ENCODE assay signal across 15 mouse cellular contexts in the genomic region with DNA sequence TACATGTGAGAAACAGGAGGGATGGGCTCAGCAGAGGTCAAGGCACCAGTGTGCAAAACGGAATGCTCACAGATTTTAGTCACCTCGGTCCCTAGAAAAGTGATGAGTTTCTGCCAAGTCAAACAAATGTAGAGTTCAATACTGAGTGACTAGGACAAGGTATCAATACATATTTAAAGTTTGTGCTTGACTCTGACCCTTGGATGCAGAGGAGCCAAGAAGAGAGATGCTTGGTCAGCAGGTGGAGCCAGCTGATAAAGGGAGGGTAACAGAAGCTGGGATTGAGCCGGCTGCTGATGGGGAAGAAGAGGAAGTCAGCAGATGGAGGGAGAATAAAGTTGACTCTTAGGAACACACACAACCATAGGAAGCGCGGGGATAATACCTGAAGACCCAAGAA.
DNase-seq lines count a peak whose midpoint lies in the region; ATAC-seq and TF ChIP-seq lines count a peak whose summit lies in the region.
"Had no signal": no experiment of that assay in that cellular context is flagged by ENCODE, and none has a peak within 500 bp of the region (broad histone marks: within the 10 kb centered on the region; RNA-seq: fewer than 3 reads in every experiment).

No protein-coding gene starts in this region.

- H3K36me3 ChIP-seq in kidney, adult 2 months (ENCODE audit: control insufficient read depth, insufficient read depth, low read length): no peaks in the 10 kb centered on the region
- no peaks in the 10 kb centered on the region for H3K36me3 ChIP-seq in kidney, embryonic 14.5 days (ENCODE audit: control insufficient read depth, insufficient read depth, low read length)
- H3K36me3 ChIP-seq in lung, embryonic 14.5 days (ENCODE audit: insufficient read depth): no peaks in the 10 kb centered on the region
- H3K36me3 ChIP-seq in myocyte (ENCODE audit: control insufficient read depth, insufficient read depth): no peaks in the 10 kb centered on the region
- H3K36me3 ChIP-seq: embryonic facial prominence, embryonic 12.5 days; midbrain, embryonic 13.5 days had no signal

- TF ChIP-seq CTCF in kidney, adult 2 months (conservative IDR thresholded peaks at IDR 0.05; ENCODE audit: insufficient read depth, insufficient read length, low read depth, low read length): peak; percentile 68
- TF ChIP-seq CTCF in lung, embryonic 14.5 days (IDR thresholded peaks at IDR 0.05; ENCODE audit: low read depth): peak; percentile 31; the same call in 1 of the 2 replicates
- TF ChIP-seq CTCF in lung, adult 2 months (IDR thresholded peaks at IDR 0.05; ENCODE audit: insufficient read depth, low read length): no peak
- TF ChIP-seq CTCF in cerebellum, adult 2 months (IDR thresholded peaks at IDR 0.05; ENCODE audit: borderline replicate concordance, insufficient read depth, low read depth, low read length): no peak

- no peak for ATAC-seq in kidney, embryonic 14.5 days (ENCODE audit: low FRiP score, low TSS enrichment)
- ATAC-seq in lung, embryonic 14.5 days (ENCODE audit: insufficient read depth): no peak
- ATAC-seq: inflammation-experienced regulatory T-cells, adult 6 months; midbrain, embryonic 13.5 days had no signal

- H3K4me1 ChIP-seq in kidney, adult 2 months (ENCODE audit: control insufficient read depth, insufficient read depth, low read length): 0 out of 2 replicates have a peak, but pooled peaks cover 2% of the 10 kb centered on the region
- H3K4me1 ChIP-seq in kidney, embryonic 14.5 days (ENCODE audit: control insufficient read depth, insufficient read depth, low read length): peaks cover 2% of the 10 kb centered on the region; the same call in 1 of the 2 replicates
- H3K4me1 ChIP-seq in lung, embryonic 14.5 days (ENCODE audit: insufficient read depth): no peaks in the 10 kb centered on the region
- no peaks in the 10 kb centered on the region for H3K4me1 ChIP-seq in lung, adult 2 months (ENCODE audit: control insufficient read depth, insufficient read depth, low read length)
- H3K4me1 ChIP-seq in cerebellum, adult 2 months (ENCODE audit: control insufficient read depth, insufficient read depth, low read length): no peaks in the 10 kb centered on the region

- H3K4me3 ChIP-seq in kidney, adult 2 months (ENCODE audit: insufficient read depth, low read depth, low read length): no peak overlapping the region
- no peak overlapping the region for H3K4me3 ChIP-seq in kidney, embryonic 14.5 days (ENCODE audit: low read length)
- H3K4me3 ChIP-seq in lung, embryonic 14.5 days (ENCODE audit: low read depth, low read length): no peak overlapping the region
- H3K4me3 ChIP-seq in lung, adult 2 months (replicated peaks; ENCODE audit: extremely low read depth, low read depth, low read length): no peak overlapping the region
- H3K4me3 ChIP-seq in myocyte: no peak overlapping the region
- H3K4me3 ChIP-seq in cerebellum, adult 2 months (replicated peaks; ENCODE audit: insufficient read depth, low read depth, low read length): no peak overlapping the region
- H3K4me3 ChIP-seq: embryonic facial prominence, embryonic 12.5 days; midbrain, embryonic 13.5 days had no signal

- no peak overlapping the region for H3K4me2 ChIP-seq in kidney, embryonic 14.5 days (replicated peaks; ENCODE audit: low read depth, low read length)
- no peak overlapping the region for H3K4me2 ChIP-seq in lung, embryonic 14.5 days
- peak overlapping the region; percentile 26 for H3K4me2 ChIP-seq in myocyte (ENCODE audit: low read depth)
- H3K4me2 ChIP-seq: embryonic facial prominence, embryonic 12.5 days; midbrain, embryonic 13.5 days had no signal

- no peak overlapping the region for H3K9ac ChIP-seq in kidney, embryonic 14.5 days (ENCODE audit: low read depth, low read length)
- H3K9ac ChIP-seq in lung, embryonic 14.5 days: no peak overlapping the region
- H3K9ac ChIP-seq: embryonic facial prominence, embryonic 12.5 days; liver, embryonic 14.5 days; midbrain, embryonic 13.5 days had no signal

- no peaks in the 10 kb centered on the region for H3K27me3 ChIP-seq in kidney, adult 2 months (replicated peaks; ENCODE audit: control insufficient read depth, insufficient read depth, low read length)
- no peaks in the 10 kb centered on the region for H3K27me3 ChIP-seq in kidney, embryonic 14.5 days (ENCODE audit: control insufficient read depth, insufficient read depth, low read length)
- no peaks in the 10 kb centered on the region for H3K27me3 ChIP-seq in lung, embryonic 14.5 days (ENCODE audit: insufficient read depth, low read length)
- no peaks in the 10 kb centered on the region for H3K27me3 ChIP-seq in myocyte (ENCODE audit: control insufficient read depth, insufficient read depth, insufficient read length)
- H3K27me3 ChIP-seq in cerebellum, adult 2 months (ENCODE audit: control insufficient read depth, insufficient read depth, low read length): no peaks in the 10 kb centered on the region
- H3K27me3 ChIP-seq: midbrain, embryonic 13.5 days had no signal

- DNase-seq in kidney, adult 2 months: peak; percentile 11
- DNase-seq in lung, embryonic 14.5 days: no peak
- DNase-seq in lung, adult 2 months: no peak
- peak; percentile 6 for DNase-seq in MEL-GATA-1-ER (ENCODE audit: extremely low read depth, low read depth)
- DNase-seq in cerebellum, adult 2 months: no peak
- DNase-seq: gastrocnemius, postnatal 14 days; heart, postnatal 4 days; left cerebral cortex, postnatal 4 days; lung, postnatal 4 days had no signal

- no peak overlapping the region for H3ac ChIP-seq in myocyte (ENCODE audit: control insufficient read depth, insufficient read length)

- WGBS in kidney, adult 2 months: 63% methylated on average over 5 of the region's 5 CpGs
- 69% methylated on average over 5 of the region's 5 CpGs for whole genome bisulfite sequencing in kidney, embryonic 14.5 days
- 54% methylated on average over 5 of the region's 5 CpGs for WGBS in lung, embryonic 14.5 days
- 59% methylated on average over 5 of the region's 5 CpGs for WGBS in lung, adult 2 months
- whole genome bisulfite sequencing in cerebellum, adult 2 months: 70% methylated on average over 5 of the region's 5 CpGs

- TF ChIP-seq POLR2A in kidney, adult 2 months (IDR thresholded peaks at IDR 0.05; ENCODE audit: low read depth, low read length): no peak
- TF ChIP-seq POLR2A in lung, adult 2 months (IDR thresholded peaks at IDR 0.05; ENCODE audit: borderline replicate concordance, extremely low read depth, low read depth, low read length): no peak
- no peak for TF ChIP-seq POLR2A in myocyte (IDR thresholded peaks at IDR 0.05; ENCODE audit: insufficient read length, low read depth)
- TF ChIP-seq POLR2A in cerebellum, adult 2 months (IDR thresholded peaks at IDR 0.05; ENCODE audit: borderline replicate concordance, insufficient read depth, low read length): no peak

- H3K27ac ChIP-seq in kidney, adult 2 months (ENCODE audit: insufficient read depth, low read depth, low read length): no peak overlapping the region
- no peak overlapping the region for H3K27ac ChIP-seq in kidney, embryonic 14.5 days (ENCODE audit: low read depth, low read length)
- H3K27ac ChIP-seq in lung, embryonic 14.5 days (ENCODE audit: low read depth): no peak overlapping the region
- H3K27ac ChIP-seq in cerebellum, adult 2 months (ENCODE audit: insufficient read depth, low read length): no peak overlapping the region
- H3K27ac ChIP-seq: embryonic facial prominence, embryonic 12.5 days; liver, embryonic 14.5 days; midbrain, embryonic 13.5 days had no signal

- no peaks in the 10 kb centered on the region for H3K79me2 ChIP-seq in myocyte (ENCODE audit: control insufficient read depth, insufficient read depth)

- H3K9me3 ChIP-seq in kidney, embryonic 14.5 days (ENCODE audit: control insufficient read depth, low read length): no peaks in the 10 kb centered on the region
- no peaks in the 10 kb centered on the region for H3K9me3 ChIP-seq in lung, embryonic 14.5 days (ENCODE audit: low read depth, low read length)
- H3K9me3 ChIP-seq: embryonic facial prominence, embryonic 12.5 days; midbrain, embryonic 13.5 days had no signal

TF ChIP-seq in myocyte, 11 proteins besides CTCF, POLR2A, EP300 and RAD21:
- TF ChIP-seq TCF12 (IDR thresholded peaks at IDR 0.05; ENCODE audit: insufficient read depth, poor library complexity, severe bottlenecking) (no peak), POLR2AphosphoS2 (IDR thresholded peaks at IDR 0.05; ENCODE audit: insufficient read length, low read depth) (no peak), USF1 (IDR thresholded peaks at IDR 0.05; ENCODE audit: low read depth) (no peak), REST (IDR thresholded peaks at IDR 0.05; ENCODE audit: insufficient read depth, insufficient read length) (no peak), TCF3 (IDR thresholded peaks at IDR 0.05; ENCODE audit: insufficient read length, low read depth) (no peak)

Comparison
In these comparisons a context has a peak if more than half of its experiments do, and no peak if none do; other contexts are left out.
1. CTCF ChIP-seq: peak in kidney, adult 2 months (single experiment) and lung, embryonic 14.5 days (single experiment); none in lung, adult 2 months (single experiment) and cerebellum, adult 2 months (single experiment).
2. DNase-seq: peak in kidney, adult 2 months (single experiment) and MEL-GATA-1-ER (single experiment); none in lung, embryonic 14.5 days (single experiment), lung, adult 2 months (single experiment) and cerebellum, adult 2 months (0 of 2).